Mouse (Mus musculus) embryonic stem cell, embryonic (primary cell): ENCODE results near the gene Xkr7.

ENCODE experiments used
- CTCF ChIA-PET, 4 experiments: fragments of 300-600 bp in 2 of 4; fragments of 350-600 bp in 2 of 4; sonication (Branson Sonifier 250); formaldehyde crosslinking; loops; one replicate each; lab custom pipeline; 2022; ENCODE audit warnings: inconsistent platforms in 2 of 4; lab: Charles Lee
- POLR2A ChIA-PET, 4 experiments: fragments of 300-600 bp in 2 of 4; fragments of 350-600 bp in 2 of 4; sonication (Branson Sonifier 250); formaldehyde crosslinking; loops; one replicate each; lab custom pipeline; 2022; ENCODE audit warnings: antibody characterized with exemption in 4 of 4, inconsistent platforms in 1 of 4; lab: Charles Lee

Gene Xkr7

DNA sequence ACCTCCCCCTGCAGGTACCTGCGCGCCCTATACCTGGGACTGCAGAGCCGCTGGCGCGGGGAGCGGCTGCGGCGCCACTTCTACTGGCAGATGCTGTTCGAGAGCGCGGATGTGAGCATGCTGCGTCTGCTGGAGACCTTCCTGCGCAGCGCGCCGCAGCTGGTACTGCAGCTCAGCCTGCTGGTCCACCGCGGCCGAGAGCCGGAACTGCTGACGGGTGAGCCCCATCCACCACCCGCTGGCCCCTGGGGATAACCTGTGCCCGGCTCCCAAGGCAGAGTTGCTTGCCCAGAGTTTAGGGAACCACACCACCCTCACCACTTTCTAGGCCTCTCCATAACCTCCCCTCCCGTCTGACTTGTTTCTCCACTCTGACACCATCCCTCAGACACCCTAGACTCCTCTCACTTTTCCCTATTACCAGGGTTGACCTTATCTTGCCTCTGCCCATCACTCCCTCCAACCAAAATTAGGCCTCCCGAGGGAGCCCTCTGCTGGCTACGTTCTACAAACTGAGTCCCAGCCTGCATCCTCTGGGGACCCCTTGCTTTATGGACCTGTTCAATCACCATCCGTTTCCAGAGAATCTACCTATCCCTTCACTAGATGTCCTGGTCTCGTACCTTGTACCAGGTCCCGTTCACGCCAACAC, 21.2 kb downstream of the Xkr7 start:
- CTCF ChIA-PET = interaction anchor here (0.5 to 3.2 kb wide), 16 partner anchors 10 to 1355 kb away, joined by 3 to 14 read pairs (median 4); partner anchors contain the start of genes Foxs1 (in 1 of the 4) and Snta1 (in 1 of the 4)
- POLR2A ChIA-PET = interaction anchor here in 2 of 4 experiments (0.6 to 1.5 kb wide), 6 partner anchors 18 to 1478 kb away, joined by 3 to 4 read pairs (median 3); partner anchors contain the start of gene Xkr7 (in 1 of the 2)

DNA sequence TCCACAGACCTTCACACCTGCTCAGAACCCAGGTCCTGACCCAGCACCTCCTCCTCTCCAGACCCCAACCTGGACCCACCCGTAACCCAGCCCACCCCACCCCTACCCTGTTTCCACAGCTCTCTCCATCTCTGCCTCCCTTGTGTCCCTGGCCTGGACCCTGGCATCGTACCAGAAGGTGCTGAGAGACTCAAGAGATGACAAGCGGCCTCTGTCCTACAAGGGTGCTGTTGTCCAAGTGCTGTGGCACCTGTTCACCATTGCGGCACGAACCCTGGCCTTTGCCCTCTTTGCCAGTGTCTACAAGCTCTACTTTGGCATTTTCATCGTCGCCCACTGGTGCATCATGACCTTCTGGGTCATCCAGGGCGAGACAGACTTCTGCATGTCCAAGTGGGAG, 22.2 kb downstream of the Xkr7 start:
- ChIA-PET POLR2A (interaction anchor here in 1 of 4 experiments (1.2 kb wide), 1 partner anchor 17 kb away, joined by 3 read pairs; no protein-coding TSS in a partner anchor), CTCF (interaction anchor here in 3 of 4 experiments (0.6 to 3.2 kb wide), 9 partner anchors 13 to 208 kb away, joined by 3 to 14 read pairs (median 5); no protein-coding TSS in a partner anchor)

DNA sequence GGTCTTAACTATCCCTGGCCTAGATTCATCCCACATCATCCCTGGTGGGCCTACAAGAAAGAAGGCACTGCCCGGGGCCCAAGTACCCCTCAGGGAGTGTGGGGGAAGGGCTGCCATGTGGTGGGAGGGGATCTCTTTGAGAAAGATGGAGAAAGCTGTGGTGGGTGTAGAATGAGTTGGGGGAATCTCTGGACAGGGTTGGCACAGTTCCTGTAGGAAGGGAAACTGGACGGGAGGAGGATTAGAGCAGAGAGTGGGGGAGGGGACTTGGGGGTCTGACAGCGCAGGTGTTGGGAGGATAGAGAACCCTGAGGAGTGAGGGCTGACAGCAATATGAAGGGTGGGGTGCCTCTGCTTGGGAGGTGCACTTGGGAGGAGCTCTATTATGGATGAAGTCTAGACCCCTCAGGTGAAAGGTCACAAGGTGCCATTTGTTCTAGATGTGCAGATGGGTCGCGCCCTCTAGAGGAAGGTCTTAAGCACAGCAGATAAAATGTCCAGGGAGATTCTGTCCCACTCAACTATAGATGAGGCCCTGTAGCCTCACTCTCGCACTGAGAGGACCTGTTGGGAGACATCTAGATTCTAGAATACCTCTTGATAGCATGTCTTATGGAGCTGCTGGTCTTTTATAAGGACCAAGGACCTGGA, 23.7 kb downstream of the Xkr7 start:
- ChIA-PET CTCF (interaction anchor here (0.7 to 3.0 kb wide), 10 partner anchors 13 to 230 kb away, joined by 3 to 15 read pairs (median 3); no protein-coding TSS in a partner anchor), POLR2A (interaction anchor here in 2 of 4 experiments (0.7 to 2.6 kb wide), 3 partner anchors 12 to 144 kb away, joined by 4 to 12 read pairs (median 5); no protein-coding TSS in a partner anchor)

DNA sequence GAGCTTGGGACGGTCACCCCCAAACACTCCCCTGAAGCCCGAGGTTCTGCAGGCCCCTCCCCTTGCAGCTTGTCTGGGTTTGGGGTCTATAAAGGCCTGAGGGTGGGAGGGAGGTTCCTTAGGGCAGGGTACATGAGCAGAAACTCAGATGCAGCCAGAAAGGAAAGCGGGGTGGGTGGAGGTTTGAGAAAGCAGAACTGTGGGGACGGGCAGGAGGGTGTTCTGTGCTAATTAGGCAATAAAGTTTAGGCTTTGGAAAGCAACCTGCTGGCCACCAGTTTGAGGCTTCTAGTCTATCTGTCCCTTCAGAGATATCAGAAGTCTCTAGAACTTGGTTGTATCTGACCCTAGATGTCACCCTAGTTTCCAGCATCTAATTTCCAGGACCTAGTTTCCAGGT, 26.7 kb downstream of the Xkr7 start:
- CTCF ChIA-PET = interaction anchor here in 1 of 4 experiments (0.8 kb wide), 1 partner anchor 22 kb away, joined by 3 read pairs; no protein-coding TSS in a partner anchor
- POLR2A ChIA-PET = no interaction called here

DNA sequence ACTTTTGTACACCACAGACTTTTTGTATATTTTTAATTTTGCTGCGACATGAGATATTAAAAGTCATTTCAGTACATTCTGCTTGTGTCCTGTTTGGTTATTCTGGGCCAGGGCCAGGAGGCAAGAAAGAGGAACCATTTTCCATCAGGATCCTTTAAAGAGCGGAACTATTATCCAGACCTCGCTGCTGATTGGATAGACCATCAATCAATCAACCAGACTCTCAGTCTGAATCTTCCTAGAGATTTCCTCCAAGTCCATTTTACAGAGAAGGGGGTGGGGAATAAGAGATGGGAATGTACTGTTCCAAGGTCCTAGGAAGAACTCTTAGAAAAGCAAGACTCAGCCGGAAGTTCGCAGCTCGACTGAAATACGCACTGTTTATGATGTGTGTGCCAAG, 28.6 kb downstream of the Xkr7 start:
- ChIA-PET POLR2A (interaction anchor here in 2 of 4 experiments (0.7 to 1.4 kb wide), 5 partner anchors 9 to 110 kb away, joined by 3 to 4 read pairs (median 3); no protein-coding TSS in a partner anchor), CTCF (interaction anchor here in 2 of 4 experiments (1.1 to 1.7 kb wide), 3 partner anchors 11 to 21 kb away, joined by 3 to 5 read pairs (median 4); no protein-coding TSS in a partner anchor)

DNA sequence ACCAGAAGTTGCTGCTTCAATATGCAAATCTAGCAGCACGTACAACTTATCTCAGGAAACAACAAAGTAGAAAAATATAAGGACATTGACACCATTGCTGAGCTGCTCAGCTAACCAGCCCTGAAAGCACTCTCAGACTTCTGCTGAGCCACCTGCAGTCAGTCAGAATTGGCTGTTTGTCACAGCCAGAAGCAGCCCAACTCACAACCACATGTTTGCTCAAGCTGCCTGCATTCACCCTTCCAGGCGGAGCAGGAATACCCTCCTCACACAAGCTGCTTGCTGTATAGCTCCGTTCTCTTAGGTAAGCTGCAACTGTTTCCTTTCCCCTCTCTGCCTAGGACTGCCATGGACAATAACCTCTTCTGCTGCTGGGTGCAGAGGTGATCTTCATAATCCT, 31.7 kb downstream of the Xkr7 start:
- CTCF ChIA-PET = interaction anchor here in 2 of 4 experiments (0.6 to 1.6 kb wide), 3 partner anchors 11 to 615 kb away, joined by 3 to 5 read pairs (median 4); no protein-coding TSS in a partner anchor

DNA sequence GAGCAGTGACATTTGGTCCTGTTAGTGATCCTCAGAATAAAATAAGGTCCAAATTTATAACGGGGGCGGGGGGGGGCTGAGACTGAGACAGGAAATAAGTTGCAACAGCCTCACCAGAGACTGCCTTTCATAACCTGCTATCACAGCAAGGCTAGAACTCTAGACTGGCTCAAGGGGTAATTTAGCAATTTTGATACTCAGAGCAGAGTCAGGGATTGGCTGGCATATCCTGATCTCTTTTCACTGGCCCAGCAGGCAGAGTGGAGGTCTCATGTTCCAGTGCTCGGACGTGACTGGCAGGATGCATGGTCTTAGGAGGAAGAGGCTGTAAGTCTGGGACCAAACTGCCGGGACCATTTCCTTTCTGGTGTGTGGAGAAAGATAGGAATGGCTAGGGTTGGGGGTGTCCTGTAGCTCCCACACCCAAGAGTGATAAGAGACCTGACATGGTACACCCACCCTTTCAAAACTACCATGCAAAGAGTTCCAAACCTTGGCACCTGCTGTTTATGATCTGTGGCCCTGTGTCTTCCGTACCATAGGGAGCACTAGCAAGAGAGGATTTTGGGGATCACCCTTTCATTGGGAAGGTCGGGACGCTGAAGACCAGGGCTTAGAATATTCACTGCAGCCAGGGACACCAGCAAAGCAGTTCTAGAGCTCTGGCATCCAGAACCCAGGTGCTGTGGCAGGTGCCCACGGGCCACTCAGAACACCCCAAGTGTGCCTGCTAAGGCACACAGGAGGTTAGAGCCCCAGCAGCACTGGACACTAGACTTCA, 32.7 kb downstream of the Xkr7 start:
- ChIA-PET CTCF (interaction anchor here in 2 of 4 experiments (0.6 to 1.6 kb wide), 2 partner anchors 78 to 616 kb away, joined by 3 to 5 read pairs; no protein-coding TSS in a partner anchor), POLR2A (interaction anchor here in 1 of 4 experiments (0.6 kb wide), 2 partner anchors 492 to 1523 kb away, joined by 4 read pairs; no protein-coding TSS in a partner anchor)

More for the DNA sequence above, 31.7 kb downstream of the Xkr7 start:
- POLR2A ChIA-PET = interaction anchor here in 2 of 4 experiments (0.5 to 0.8 kb wide), 3 partner anchors 30 to 1522 kb away, joined by 3 to 4 read pairs (median 3); no protein-coding TSS in a partner anchor

DNA sequence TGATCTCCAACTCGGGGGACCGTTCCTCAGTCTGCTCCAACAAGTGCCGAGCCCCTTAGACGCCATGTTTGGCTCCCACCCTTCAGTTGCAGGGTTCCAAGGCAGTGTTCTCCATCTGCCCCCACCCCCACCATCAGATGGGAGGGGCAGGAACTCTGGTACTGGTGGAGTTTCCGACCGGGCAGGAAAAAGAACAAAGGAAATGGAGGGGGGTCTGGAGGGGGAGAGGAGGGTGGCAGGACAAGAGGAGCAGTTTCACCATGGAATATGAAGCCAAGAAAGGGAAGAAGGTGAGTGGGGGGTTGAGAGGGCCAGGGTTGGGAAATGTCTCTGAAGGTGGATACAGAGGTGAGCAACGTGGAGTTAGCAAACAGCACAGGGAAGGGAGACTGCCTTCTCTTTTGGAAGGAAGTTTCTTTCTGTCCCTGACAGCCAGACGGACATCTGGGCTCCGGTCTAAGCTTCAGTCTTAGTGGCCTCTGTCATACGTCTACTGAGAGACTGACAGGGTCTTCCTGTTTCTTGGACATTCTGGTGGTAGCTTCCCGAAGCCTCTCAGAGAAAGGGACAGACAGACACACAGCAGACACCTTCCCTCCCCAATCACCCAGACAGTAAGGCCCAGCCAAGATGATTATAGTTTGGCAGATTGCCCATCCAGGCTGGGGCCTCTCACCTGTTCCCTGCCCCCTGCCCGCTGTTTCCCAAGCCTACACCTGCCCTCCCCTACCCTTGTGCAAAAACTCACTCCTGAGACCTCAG, 34.3 kb downstream of the Xkr7 start, which contains the start of gene Ccm2l:
TSS of gene Ccm2l (plus strand) at position 209 of the 762 bp plus-strand sequence.
- ChIA-PET POLR2A (no interaction called here), CTCF (interaction anchor here in 1 of 4 experiments (0.9 to 1.8 kb wide), 3 partner anchors 9 to 12 kb away, joined by 3 to 5 read pairs (median 3); no protein-coding TSS in a partner anchor)

DNA sequence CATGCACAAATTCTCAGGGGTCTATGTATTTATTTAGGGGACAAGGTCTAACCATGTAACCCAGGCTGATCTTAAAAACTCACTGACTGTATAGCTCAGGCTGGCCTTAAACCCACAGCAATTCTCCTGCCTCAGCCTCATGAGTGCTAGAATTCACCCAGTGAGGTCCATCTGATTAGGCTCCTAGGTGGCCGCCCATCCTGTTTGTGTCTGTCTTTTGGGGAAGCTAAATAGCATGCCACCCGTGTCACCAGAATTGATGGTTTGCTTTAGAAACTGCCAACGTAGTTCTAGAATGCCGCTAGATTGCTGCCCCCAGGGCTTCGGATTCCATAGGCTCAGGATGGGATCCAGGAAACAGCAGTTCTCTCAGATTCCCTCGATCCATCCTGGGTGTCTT, 35.3 kb downstream of the Xkr7 start:
- POLR2A ChIA-PET = interaction anchor here in 2 of 4 experiments (0.7 to 2.7 kb wide), 4 partner anchors 9 to 101 kb away, joined by 3 to 12 read pairs (median 4); no protein-coding TSS in a partner anchor
- CTCF ChIA-PET = interaction anchor here in 3 of 4 experiments (0.6 to 1.8 kb wide), 10 partner anchors 9 to 398 kb away, joined by 3 to 10 read pairs (median 4); partner anchors contain the start of gene H13 (in 1 of the 3)

DNA sequence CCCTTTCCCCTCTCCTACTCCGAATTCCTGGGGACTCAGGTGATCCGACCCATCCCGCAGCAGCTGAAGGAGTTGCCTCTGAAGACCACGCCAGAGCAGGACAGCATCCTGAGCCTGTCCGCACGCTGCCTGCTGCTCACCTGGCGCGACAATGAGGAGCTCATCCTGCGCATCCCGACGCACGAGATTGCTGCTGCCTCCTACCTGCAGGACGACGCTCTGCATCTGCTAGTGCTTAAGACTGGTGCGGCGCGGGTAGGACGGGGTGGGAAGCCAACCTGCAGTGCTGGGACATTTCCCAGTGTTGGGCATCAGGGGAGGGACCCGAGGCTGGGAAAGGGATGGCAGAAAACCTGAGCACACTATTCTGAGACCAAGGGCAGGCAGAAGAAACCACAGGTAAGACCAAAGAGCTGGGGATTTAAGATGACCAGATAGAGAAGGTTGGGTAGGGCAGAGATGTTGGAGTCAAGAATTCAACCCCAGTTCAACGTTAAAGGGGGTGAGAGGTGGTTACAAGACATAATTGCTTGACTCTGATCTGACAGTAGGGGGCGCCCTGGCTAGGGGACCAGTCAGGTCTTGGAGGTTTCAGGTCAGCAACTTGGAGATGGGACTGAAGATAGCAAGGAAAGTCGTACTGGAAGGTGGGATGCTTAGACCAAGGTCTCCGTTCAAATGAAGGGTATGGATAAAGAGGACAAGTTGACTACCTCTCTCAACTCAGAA, 39.3 kb downstream of the Xkr7 start:
- ChIA-PET CTCF (interaction anchor here (0.6 to 3.0 kb wide), 34 partner anchors 9 to 387 kb away, joined by 3 to 26 read pairs (median 4); no protein-coding TSS in a partner anchor), POLR2A (interaction anchor here in 2 of 4 experiments (0.7 to 2.8 kb wide), 12 partner anchors 10 to 384 kb away, joined by 3 to 11 read pairs (median 3); partner anchors contain the start of genes Mcts2 (in 1 of the 2) and Xkr7 (in 1 of the 2))

DNA sequence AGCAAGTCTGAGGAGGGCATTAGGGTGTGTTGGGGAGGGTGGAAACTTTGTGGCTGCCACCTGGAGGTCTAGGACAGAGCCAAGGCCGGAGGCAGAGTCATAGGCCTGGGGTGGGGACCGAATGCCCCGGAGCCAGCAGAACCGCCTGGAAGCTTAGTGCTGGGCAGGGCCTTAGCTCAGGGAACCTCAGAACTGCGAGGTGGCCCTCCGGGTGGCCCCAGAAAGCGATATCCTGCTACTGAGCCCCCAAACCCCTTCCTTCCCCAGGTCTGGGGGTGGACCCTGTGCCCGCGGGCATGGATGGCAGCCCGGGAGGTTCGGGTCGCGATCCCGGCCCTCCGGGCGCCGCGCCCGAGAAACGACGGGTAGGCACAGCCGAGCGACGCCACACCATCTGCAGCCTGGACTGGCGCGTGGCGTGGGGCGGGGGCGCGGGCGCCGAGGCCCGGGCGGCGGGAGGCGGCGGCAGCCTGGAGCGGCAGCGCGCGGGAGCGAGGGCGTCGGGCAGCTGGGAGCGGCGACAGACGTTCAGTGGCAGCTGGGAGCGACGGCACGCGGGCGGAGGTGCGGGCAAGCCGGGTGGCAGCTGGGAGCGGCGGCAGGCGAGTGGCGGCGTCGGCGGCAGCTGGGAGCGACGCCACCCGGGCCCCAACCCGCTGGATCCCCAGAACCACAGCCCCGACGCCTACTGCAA, 40.0 kb downstream of the Xkr7 start:
- ChIA-PET CTCF (interaction anchor here (0.6 to 3.0 kb wide), 23 partner anchors 9 to 138 kb away, joined by 3 to 26 read pairs (median 5); no protein-coding TSS in a partner anchor), POLR2A (interaction anchor here in 2 of 4 experiments (0.7 to 2.8 kb wide), 8 partner anchors 9 to 385 kb away, joined by 3 to 11 read pairs (median 4); partner anchors contain the start of genes Mcts2 (in 1 of the 2) and Xkr7 (in 1 of the 2))

DNA sequence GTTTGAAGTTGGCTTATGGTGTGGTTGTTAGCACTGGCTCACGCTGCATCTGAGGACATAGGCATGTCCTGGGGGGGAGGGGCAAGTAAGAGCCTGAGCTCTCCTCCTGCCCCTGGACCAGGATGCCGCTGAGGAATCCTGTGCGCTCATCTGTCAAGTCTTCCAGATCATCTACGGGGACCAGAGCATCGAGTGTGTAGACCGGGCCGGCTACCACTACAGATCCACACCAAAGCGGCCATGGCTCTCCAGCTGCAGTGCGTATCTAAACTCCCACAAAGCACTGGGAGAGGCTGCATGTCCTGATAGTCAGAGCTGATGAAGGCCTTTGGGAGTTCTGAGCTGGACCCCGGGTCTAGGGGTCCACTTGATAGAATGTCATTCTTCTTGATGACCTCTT, 43.0 kb downstream of the Xkr7 start:
- ChIA-PET POLR2A (interaction anchor here in 1 of 4 experiments (0.6 kb wide), 1 partner anchor 482 kb away, joined by 6 read pairs; no protein-coding TSS in a partner anchor), CTCF (interaction anchor here in 2 of 4 experiments (0.5 to 1.3 kb wide), 3 partner anchors 18 to 216 kb away, joined by 3 to 4 read pairs (median 3); partner anchors contain the start of gene Kif3b (in 1 of the 2))

DNA sequence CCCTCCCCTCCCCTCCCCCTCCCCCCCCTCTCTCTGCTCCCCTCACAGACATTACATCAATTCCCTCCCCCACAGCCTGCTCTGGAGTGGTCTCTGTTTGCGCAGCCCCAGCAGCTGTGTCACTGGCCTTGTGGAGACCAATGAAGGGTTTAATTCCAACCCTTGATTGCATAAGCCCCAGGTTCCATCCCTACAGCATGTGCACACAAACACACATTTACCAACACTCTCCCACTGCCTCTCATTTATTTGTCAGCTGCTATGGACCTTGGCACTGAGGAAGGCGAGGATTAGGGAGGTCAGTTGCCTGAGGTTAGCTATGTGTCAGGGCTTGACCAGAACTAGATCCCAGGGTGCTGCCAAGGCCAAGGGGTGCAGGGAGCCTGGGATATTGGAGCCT, 44.3 kb downstream of the Xkr7 start:
- CTCF ChIA-PET = interaction anchor here in 2 of 4 experiments (0.5 to 1.5 kb wide), 6 partner anchors 9 to 222 kb away, joined by 3 to 11 read pairs (median 3); no protein-coding TSS in a partner anchor
- POLR2A ChIA-PET = interaction anchor here in 2 of 4 experiments (0.6 to 1.4 kb wide), 2 partner anchors 9 to 502 kb away, joined by 3 to 6 read pairs; no protein-coding TSS in a partner anchor

DNA sequence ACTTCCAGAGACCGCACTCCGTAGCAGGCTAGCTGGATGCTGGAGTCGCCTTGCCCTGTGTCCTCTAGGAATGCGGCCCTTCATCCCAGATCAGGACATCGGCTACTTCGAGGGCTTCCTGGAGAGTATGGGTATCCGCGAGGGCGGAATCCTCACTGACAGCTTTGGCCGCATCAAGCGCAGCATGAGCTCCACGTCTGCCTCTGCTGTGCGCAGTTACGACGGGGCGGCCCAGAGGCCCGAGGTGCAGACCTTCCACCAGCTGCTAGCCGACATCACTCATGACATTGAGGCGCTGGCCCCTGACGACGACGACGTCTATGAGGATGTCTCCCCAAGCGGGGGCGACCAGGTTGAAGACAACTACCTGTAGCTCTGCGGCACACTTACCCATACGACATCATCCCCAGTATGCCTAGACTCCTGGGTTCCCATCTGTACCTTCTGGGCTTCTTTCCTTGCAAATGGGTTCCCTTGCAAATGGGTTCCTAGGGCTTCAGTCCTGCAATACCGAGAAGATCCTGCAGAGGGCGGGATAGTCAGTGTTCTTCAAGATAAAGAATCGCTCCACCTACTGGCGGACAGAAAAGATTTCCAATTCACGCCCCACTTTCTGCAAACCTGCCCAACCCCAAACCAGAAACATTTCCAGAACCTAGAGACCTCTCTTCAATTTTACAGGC, 49.3 kb downstream of the Xkr7 start:
- ChIA-PET CTCF (interaction anchor here (0.6 to 2.9 kb wide), 37 partner anchors 10 to 1219 kb away, joined by 3 to 26 read pairs (median 4); partner anchors contain the start of gene Hck (in 1 of the 4)), POLR2A (interaction anchor here (0.7 to 3.3 kb wide), 12 partner anchors 9 to 500 kb away, joined by 3 to 11 read pairs (median 4); no protein-coding TSS in a partner anchor)
